Mouse (Mus musculus): ENCODE measurements around the gene Akr1c14.
"Not testable (repeated sequence)": the region's sequence is repeated elsewhere in the genome, so short reads cannot be mapped to it uniquely, and the experiment has no call there.

Akr1c14 gene

DNA sequence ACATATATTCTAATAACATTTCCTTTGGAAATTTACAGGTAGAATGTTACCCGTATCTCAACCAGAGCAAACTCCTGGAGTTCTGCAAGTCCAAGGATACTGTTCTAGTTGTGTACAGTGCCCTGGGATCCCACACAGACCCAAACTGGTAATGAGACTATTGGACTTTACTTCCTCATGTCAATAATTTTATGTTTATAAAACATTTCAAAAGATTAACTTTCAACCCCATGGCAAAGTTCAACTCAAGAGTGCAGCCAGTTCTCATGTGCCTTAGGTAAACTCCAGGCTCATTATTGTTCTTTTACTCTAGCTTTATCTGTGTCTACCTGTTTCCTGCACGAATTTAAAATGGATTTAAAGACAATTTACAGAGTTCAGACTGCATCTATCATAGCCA is at the start of gene Akr1c14:
Akr1c14 (plus strand) TSS at position 293 of the 400 bp plus-strand sequence.
- no peak for DNase-seq (ENCODE audit: low read depth, low spot score)

DNA sequence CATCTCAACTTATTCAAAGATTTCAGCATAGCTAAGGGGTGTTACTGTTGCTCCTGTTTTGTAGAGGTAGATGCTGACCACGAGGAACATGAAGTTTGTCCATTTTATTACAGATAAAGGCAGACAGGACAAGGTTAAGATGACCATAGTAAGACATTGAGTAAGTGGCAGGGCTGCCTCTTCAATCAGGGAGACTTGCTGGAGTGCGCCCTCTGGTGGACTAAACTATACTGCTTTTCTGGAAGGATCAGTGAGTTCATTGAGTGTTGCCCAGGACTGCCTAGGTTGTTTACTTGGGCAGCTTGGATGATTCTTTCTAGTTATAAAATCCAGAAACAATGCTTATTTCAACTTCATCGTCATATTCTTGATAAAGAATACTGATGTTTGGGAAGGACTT is 47.1 kb upstream of the Akr1c14 start:
- DNase-seq (ENCODE audit: low read depth, low spot score): peak; percentile 72

DNA sequence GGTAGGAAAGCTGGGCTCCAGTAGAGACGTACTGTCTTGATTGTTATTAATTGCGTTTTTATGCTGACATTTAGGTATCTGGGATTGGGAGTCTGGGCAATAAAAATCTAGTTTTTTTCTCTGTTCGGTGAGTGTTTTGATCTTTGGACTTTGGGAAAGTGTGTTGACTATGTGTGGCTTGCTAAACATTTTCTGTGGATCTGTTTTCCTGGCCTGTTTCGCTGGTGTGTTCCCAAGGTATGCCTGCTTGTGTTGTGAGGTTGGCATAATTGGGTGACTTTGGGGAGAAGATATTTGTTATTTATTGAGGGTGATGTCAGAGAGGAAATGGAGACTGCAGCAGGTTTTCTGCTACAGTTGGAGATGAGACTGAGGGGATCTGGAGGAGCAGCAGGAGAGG is 38.0 kb upstream of the Akr1c14 start:
- DNase-seq (ENCODE audit: low read depth, low spot score): no peak

DNA sequence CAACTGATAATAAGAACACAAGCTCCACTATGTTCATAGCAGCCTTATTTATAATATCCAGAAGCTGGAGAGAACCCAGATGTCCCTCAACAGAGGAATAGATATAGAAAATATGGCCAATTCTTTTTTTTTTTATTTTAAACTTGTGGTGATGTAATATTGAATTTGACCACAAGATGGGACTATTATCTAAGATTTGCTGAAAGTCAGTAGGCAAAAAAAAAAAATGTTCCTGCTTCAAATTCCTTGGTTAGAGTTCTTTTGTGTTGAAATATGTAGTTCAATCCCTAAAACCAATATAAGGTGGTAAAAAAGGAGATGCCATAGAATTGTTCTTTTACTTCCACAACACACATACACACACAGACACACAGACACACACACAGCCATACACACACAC is 35.0 kb upstream of the Akr1c14 start:
- peak; percentile 6 for DNase-seq (ENCODE audit: low read depth, low spot score)

DNA sequence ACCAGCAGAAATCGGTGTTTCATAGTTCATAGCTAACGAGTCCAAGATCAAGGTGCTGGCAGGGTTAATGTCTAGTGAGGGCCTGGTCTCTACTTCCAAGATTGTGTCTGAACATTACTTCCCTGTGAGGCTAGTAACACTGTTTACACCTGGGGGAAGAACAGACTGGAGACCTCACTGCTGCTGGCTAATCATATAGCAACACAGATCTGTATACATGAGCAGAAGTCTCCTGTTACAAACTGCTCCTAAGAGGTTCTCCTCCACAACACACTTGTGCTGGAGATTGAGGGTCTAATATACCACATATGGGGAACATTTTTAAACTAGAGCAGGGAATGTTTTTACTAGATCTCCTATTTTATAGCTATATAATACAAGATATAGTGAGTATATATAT is 18.9 kb upstream of the Akr1c14 start:
- DNase-seq (ENCODE audit: low read depth, low spot score): no peak

DNA sequence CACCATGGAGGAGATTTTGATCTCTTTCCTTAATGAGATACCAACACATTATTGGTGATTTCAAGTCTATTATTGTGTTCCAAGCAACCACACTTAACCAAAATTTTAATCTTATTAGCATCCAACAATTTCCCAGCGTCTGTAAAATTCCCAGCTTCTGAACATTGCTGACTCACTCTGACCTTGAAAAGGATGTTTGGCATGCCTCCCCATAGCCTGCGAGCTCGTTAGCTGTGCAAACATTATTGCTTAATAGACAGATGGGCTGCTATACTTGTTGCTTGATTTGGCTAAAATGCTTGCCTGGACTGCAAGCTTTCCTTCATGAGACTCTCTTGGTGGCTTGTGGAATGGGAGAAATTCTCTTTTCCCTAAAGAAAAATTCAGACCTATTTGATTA is 16.3 kb upstream of the Akr1c14 start:
- DNase-seq (ENCODE audit: low read depth, low spot score): peak; percentile 29

DNA sequence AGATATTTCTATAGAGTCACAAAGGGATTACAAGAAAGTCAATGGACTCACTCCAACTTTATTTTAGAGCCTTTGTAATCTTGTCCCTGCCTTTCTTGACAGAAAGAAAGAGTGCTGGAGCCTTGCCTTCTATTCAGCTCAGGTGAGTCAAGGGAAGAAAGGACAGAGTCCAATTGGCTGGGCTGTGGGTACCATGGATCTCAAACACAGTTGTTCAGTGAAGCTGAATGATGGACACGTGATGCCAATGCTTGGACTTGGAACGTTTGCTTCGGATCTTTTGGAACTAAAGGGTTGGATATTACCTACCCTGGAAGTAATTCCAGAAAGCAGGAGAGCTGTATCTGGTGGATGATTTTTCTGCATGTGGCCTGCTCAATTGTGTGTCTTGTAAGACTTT is 13.8 kb upstream of the Akr1c14 start:
- DNase-seq (ENCODE audit: low read depth, low spot score): no peak

DNA sequence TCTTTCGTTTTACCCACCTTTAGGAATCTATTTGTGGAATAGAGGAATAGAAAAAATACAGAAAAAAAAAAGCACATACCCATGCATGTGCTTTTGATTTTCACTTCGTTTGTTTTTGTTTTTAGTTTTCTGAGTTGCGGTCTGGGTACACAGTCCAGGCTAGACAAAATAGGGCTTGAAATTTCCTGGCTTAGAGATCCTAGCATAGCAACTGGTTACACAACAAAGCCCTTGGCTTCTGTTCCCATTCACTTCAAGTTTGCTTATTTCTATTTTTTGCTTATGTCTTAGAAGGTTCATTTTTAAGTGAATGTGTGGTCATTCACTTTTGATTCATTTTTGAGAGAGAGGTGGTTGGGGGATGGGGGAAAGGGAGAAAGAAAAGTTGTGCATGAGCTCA is 2.7 kb upstream of the Akr1c14 start:
- DNase-seq (ENCODE audit: low read depth, low spot score): no peak

DNA sequence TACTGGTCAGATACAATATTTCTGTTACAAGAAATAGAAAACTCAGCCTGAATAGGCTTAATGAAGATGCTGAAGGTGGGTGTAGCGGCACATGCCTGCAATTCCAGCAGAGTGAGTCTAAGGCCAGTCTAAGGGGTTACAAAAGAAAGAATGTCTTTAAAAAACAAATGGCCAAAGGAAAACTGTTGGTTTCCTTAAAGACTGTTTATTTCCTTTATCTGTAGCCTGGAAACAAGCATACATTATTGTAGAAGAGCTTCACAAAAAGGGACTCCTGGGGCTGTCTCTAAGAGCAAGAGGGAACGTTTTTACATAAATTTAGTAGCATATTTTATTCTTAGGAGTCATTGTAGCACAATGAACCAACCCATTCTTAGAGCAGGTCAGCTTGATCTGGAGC is 2.0 kb upstream of the Akr1c14 start:
- peak; percentile 0 for DNase-seq (ENCODE audit: low read depth, low spot score)

DNA sequence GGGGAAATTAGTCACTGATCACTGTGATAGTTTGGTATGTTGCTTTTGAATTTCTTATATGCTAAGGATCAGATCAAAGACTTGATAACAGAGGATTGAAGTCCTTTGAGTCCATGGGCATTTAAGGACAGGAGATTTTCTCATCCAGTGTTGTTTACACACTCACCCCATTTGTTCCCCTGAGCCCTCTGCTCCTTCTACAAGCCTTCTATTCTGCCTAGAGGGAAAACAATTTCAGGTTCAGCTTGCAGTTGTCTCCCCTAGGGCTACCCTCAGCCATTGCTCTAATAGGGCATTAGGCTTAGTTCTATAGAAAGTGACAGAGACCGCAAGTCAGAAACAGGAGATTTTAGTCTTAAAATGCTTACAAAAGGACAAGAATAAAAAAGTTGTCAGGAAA is 585 bp upstream of the Akr1c14 start:
- DNase-seq (ENCODE audit: low read depth, low spot score): no peak

DNA sequence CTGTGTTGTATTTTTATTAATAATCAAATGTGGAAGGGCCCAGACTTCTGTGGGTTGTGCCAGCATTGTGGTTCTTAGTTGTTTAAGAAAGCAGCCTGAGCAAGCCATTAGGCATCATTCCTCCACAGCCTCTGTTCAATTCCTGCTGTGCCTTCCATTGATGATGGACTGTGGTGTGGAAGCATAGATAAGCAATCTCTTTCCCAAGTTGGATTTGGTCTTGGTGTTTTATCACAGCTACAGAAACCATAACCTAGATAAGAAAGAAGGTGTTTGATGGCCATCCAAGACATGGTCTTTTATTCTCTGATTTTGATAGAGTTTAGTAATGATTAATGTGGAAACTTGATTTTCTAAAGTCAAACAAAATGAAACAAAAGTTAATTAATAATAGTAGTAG is 844 bp downstream of the Akr1c14 start:
- no peak for DNase-seq (ENCODE audit: low read depth, low spot score)

DNA sequence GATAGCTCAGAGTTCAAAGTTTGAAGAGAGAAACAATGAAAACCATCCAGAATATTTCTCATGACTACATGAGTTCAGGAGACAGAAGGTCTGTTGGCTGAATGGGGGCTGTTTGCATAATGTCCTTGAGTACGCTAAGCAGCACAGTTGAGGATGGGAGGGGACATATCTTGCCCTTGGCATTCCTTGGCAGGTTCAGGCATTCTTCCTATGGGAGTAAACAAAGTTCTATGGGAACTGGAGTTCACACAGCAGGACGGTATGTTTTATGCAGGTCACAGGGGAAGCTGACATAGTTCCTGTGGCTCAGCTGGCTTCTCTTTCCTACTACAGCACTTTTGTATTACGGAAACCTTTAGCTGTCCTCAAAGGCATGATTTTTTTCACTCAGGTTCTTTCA is 6.6 kb downstream of the Akr1c14 start:
- DNase-seq (ENCODE audit: low read depth, low spot score): no peak

DNA sequence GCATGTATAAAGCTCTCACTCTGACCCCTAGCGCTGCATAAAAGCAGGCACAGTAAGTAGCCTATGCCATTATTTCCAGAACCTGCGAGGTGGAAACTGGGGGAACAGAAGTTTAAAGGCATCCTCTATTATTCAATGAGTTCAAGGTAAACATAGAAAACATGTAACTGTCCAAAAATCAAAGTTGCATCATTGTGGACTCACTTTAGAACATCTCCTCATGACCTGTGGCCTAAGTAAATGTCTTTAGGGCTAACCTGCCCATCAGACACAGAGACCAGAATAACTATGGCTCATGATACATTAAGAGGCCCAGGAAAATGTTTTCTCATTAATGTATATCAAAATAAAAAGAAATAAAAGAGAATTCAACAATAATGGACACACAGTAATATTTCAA is 7.4 kb downstream of the Akr1c14 start:
- no peak for DNase-seq (ENCODE audit: low read depth, low spot score)

DNA sequence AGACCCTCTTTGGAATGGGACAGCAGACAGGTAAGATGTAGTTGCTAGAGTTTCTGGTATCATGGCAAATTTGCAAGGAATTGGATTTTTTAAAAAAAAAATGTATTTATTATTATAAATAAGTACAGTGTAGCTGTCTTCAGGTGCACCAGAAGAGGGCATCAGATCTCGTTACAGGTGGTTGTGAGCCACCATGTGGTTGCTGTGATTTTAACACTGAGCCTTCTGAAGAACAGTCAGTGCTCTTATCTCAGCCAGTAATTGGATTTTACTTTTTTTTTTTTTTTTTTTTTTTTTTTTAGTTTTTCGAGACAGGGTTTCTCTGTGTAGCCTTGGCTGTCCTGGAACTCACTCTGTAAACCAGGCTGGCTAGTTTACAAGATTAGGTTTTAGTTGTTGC is 9.4 kb downstream of the Akr1c14 start:
- not testable (repeated sequence) for DNase-seq (ENCODE audit: low read depth, low spot score)

DNA sequence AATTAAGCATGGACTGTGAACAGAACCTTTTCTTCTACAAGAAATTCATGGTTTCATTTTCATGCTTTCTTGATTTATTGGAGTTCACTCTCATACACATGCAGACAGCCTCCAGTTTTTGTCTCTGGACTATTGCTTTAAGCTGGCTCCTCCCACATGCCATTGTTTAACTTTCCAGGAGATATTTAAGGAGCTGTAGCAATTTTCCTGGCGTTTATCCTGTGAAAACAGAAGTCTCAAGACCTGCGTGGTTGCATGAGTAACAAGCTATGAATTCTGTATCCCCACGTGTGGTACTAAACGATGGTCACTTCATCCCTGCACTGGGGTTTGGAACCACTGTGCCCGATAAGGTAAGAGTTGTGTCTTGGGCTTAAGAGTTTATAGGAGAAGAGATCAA is 10.6 kb downstream of the Akr1c14 start:
- DNase-seq (ENCODE audit: low read depth, low spot score): peak; percentile 2

DNA sequence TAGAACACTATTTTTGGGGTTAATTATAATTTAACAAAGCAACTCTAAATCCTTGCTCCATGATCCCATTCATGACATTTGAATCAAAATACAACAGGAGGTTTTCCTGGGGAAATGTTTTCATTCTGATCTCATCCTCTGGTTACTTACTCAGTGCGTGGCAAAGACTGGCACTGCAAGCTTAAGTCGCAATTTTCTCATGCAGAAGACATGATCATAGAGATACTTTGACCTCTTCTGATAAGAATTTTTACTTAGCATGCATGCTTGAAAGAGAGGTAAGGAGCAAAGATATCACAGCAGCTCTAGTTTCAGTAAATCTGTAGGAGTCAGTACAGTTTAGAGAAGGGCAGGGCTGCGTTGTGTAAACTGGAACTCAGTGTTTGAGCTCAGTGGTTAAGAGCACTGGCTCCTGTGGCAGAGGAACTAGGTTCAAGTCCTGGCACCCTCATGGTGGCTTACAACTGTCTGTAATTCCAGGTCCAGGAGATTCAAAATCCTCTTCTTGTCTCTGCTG is 11.5 kb downstream of the Akr1c14 start:
- DNase-seq (ENCODE audit: low read depth, low spot score): no peak

DNA sequence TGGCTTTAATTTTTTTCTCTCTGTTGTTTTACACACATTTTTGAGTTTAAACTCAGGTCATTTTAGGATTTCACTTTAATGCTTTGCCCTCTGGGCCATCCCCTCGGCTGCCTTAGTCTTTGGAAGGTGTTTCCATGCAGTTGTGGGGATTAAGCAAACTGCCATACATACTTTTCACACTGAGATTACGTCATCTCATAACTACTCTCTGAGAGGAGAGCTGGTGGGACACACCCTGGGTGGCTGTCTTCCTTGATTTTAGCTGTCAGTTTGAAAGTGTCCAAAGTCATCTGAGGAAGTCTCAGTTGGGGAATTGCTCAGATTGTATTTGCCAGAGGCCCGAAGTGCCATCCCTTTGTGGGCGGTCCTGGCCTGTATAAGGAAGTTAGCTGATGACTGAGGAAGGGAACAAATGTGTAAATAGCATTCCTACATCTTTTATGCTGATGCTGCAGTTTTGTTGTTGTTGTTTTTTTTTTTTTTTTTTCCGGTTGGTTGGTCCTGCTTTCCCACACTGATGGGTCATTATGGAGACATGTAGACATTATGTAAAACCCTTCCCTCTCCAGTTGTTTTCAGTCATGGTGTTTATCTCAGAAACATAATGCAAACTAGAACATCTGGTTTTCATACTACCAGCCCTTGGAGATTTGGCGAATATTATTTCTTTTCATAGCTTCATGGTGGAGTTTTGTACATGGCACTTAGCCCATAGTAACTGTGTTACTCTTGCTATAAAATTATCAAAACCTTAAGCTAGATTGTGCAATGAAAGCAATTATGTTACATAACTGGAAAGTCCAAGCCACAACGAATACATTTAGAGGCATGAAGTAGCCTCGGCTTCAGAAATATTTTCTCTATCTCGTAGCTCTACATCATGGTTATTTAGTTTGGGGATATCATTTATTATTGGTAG is 28.0 kb downstream of the Akr1c14 start:
- no peak for DNase-seq (ENCODE audit: low read depth, low spot score)

DNA sequence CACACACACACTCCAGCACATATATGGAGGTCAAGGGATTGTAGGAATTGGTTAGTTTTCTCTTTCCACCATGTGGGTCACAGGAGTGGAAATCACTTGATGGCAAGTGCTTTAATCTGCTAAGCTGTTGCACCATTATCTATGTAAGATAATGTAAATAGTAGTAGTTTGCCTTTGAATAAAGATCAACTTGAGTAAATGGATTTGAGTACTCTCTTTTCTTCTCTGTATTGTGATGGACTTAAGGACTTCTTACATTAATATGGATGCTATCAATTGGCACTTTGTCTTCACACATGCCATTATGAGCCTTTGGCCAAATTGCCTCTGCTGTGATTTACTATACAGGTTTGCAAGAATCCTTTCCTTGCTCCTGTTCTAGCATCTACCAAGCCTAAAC is 31.1 kb downstream of the Akr1c14 start:
- no peak for DNase-seq (ENCODE audit: low read depth, low spot score)

DNA sequence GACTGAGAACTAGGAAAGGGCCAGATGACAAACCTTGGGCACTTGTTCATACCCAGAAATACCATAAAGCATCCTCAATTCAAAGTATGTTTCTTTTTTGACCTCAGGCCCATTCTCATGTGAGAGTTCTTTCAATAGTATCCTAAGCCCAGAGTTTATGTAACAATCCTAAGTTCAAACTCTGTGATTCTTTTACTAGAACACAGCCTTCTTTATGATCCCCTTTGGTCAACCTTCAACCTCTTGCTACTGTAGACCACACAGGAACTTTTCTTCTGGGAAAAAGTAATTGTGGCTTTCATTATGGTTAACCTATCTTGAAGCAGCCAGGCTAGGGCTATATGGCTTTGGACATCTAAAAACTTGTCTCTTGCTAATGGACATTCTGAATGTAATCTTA is 52.9 kb downstream of the Akr1c14 start:
- no peak for DNase-seq (ENCODE audit: low read depth, low spot score)

DNA sequence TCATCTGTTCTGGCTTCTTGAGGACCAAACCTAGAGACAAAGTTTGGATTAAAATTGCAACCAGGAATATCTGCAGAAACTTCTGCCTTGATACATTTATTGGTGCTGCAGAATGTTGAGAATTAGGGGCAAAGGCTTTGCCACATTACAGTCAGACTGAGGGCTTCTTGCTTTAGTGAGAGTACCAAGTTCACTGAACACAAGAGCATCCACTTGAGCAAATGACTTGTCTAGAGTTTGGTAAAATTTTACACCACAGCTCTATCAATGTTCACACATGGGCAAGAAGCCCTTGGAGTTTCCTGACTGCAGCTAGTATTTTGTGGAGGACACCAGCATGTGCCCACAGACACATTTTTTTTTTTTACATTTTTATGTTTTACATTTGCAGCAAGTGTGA is 53.9 kb downstream of the Akr1c14 start:
- no peak for DNase-seq (ENCODE audit: low read depth, low spot score)

DNA sequence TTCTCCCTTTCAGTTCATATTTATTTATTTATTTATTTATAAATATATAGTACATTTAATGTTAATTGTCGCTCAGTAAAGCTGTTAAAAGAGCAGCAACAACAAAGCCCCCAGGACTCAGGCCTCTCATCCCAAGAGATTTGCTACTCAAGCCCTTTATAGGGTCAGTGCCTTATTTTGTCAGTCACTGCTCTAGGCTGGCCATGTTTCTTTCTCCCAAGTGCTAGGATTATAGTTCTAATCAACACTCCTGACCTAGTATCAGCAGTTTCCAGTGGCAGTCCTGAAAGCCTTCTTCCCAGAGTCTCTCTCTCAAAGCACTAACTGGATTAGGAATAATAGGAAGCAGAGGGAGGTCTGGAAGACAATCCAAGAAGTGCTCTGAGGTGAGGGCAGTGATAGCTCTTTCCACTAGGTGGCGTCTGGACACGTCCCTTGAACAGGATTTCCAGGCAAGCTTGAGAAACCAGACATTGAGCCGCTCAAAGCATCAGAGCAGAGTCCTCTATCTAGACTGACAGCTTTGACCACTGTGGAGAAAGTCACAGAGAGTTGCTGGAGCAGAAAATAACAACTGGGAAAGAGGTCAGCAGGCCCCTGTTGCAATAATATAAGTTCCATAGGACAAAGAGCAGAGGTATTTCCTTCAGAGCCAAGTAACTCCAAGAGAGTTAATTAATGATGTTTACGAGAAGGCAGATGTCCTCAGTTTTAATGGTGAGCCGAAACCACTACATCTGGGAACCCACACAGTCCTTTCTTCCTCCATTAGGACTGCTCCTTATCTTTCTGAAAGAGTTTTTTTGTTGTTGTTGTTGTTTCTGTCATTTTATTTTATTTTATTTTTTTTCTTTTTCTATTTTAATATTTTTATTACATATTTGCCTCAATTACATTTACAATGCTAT is 61.7 kb downstream of the Akr1c14 start:
- peak; percentile 72 for DNase-seq (ENCODE audit: low read depth, low spot score)

DNA sequence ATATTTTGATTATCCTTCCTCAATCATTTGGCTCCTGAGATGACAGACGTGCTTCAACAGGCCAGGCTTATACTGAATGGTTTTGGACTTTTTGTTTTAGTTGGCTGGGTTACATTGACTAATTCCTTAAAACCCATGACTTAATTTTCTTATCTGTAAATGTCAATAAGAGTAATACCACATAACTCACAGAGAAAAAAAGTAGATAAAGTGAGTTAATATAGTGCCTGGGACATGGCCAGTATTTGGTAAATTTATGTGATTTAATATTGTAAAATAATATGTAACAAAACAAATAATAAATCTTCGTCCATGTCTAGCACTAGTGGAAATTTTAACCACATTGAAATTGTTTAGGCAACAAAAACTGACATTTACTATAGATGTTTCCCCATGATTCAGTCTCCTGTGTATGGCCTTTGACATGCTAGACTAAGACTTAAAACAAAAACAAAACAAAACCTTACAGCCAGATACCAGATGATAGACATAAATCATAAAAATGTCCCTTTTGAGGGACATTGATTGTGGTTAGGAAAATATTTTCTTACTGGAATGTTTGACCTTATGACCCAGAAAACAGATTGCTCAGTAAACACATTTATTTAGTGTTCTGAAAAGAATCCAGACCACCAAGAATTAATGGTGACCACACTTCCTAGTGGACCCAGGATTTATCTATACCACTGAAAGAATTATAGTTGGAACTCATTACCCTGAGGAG is 70.5 kb downstream of the Akr1c14 start:
- no peak for DNase-seq (ENCODE audit: low read depth, low spot score)

Measured in brain, adult 2 months (tissue).